Mouse (Mus musculus): ENCODE measurements around the gene Olfr1410. TPM values are rescaled to one million over a fixed set of nuclear protein-coding genes. Genes with fewer than 3 reads are reported as not detected.

Gene Olfr1410
- polyA plus RNA-seq, 1 experiment from 2014 or later: not detected

DNA sequence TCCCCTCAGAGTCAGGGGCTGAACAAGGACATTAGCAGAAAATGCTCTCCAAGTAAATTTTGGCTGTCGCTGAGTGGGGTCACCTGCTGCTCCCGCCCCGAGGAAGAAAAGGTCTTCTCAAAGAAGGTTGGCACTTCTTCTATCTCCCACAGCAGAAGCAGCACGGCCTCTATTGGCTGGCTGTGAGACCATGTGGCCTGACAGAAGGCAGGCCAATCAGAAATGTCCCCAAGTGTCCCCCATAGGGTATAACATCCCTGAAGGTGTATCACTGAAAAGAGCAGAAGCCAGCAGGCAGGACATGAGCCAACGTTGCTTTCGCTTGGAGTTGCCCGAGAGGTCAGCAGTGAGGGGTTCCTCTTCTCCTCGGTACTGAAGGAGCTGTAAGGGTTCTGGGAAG lies 30.4 kb downstream of the Olfr1410 start:
- no peak overlapping the region for H3K4me2 ChIP-seq (ENCODE audit: low read depth, low read length)
- H3K36me3 ChIP-seq (ENCODE audit: control insufficient read depth, insufficient read depth): peaks cover 11% of the 10 kb centered on the region
- no peak overlapping the region for H3K27ac ChIP-seq (ENCODE audit: low read length)
- no peaks in the 10 kb centered on the region for H3K27me3 ChIP-seq (ENCODE audit: control insufficient read depth, insufficient read depth, low read length)
- no peak overlapping the region for H3K9ac ChIP-seq (ENCODE audit: low read length)
- no peak for ATAC-seq (replicated peaks; ENCODE audit: extremely low read depth, insufficient read depth, low FRiP score)
- no peaks in the 10 kb centered on the region for H3K9me3 ChIP-seq (replicated peaks; ENCODE audit: control insufficient read depth, low read length)
- H3K4me3 ChIP-seq (ENCODE audit: low read length): no peak overlapping the region
- H3K4me1 ChIP-seq (ENCODE audit: control insufficient read depth, insufficient read depth, low read length): peaks cover 11% of the 10 kb centered on the region
- WGBS: 85% methylated on average over 8 of the region's 8 CpGs

- no peak for ATAC-seq (replicated peaks; ENCODE audit: extremely low read depth, insufficient read depth, low FRiP score)
- Histone ChIP-seq H3K4me3 (ENCODE audit: low read length) (no peak overlapping the region), H3K27ac (ENCODE audit: low read length) (no peak overlapping the region), H3K4me2 (ENCODE audit: low read depth, low read length) (no peak overlapping the region), H3K36me3 (ENCODE audit: control insufficient read depth, insufficient read depth) (peaks cover 11% of the 10 kb centered on the region), H3K9me3 (replicated peaks; ENCODE audit: control insufficient read depth, low read length) (no peaks in the 10 kb centered on the region), H3K9ac (ENCODE audit: low read length) (no peak overlapping the region), H3K4me1 (ENCODE audit: control insufficient read depth, insufficient read depth, low read length) (peaks cover 13% of the 10 kb centered on the region), H3K27me3 (ENCODE audit: control insufficient read depth, insufficient read depth, low read length) (no peaks in the 10 kb centered on the region)
- WGBS: 94% methylated on average over 11 of the region's 11 CpGs
Measured at GRCm38 (mm10) chr1:92636676-92637075, 31.1 kb downstream of the Olfr1410 start.

GRCm38 (mm10) chr1:92637501-92638172 lies 32.1 kb downstream of the Olfr1410 start:
- H3K4me3 ChIP-seq (ENCODE audit: low read length): no peak overlapping the region
- peaks cover 11% of the 10 kb centered on the region for H3K36me3 ChIP-seq (ENCODE audit: control insufficient read depth, insufficient read depth)
- H3K27ac ChIP-seq (ENCODE audit: low read length): no peak overlapping the region
- H3K9ac ChIP-seq (ENCODE audit: low read length): no peak overlapping the region
- WGBS: 89% methylated on average over 15 of the region's 15 CpGs
- peaks cover 17% of the 10 kb centered on the region for H3K4me1 ChIP-seq (ENCODE audit: control insufficient read depth, insufficient read depth, low read length)
- H3K27me3 ChIP-seq (ENCODE audit: control insufficient read depth, insufficient read depth, low read length): no peaks in the 10 kb centered on the region
- ATAC-seq (replicated peaks; ENCODE audit: extremely low read depth, insufficient read depth, low FRiP score): no peak
- H3K9me3 ChIP-seq (replicated peaks; ENCODE audit: control insufficient read depth, low read length): no peaks in the 10 kb centered on the region
- H3K4me2 ChIP-seq (ENCODE audit: low read depth, low read length): no peak overlapping the region

GRCm38 (mm10) chr1:92638181-92638580 lies 32.6 kb downstream of the Olfr1410 start:
- H3K4me3 ChIP-seq (ENCODE audit: low read length): no peak overlapping the region
- H3K9me3 ChIP-seq (replicated peaks; ENCODE audit: control insufficient read depth, low read length): no peaks in the 10 kb centered on the region
- ATAC-seq (replicated peaks; ENCODE audit: extremely low read depth, insufficient read depth, low FRiP score): no peak
- H3K27ac ChIP-seq (ENCODE audit: low read length): no peak overlapping the region
- no peak overlapping the region for H3K9ac ChIP-seq (ENCODE audit: low read length)
- WGBS: 88% methylated on average over 3 of the region's 3 CpGs
- no peaks in the 10 kb centered on the region for H3K27me3 ChIP-seq (ENCODE audit: control insufficient read depth, insufficient read depth, low read length)
- H3K4me1 ChIP-seq (ENCODE audit: control insufficient read depth, insufficient read depth, low read length): peaks cover 17% of the 10 kb centered on the region
- no peak overlapping the region for H3K4me2 ChIP-seq (ENCODE audit: low read depth, low read length)
- peaks cover 11% of the 10 kb centered on the region for H3K36me3 ChIP-seq (ENCODE audit: control insufficient read depth, insufficient read depth)

GRCm38 (mm10) chr1:92638736-92639135 lies 33.2 kb downstream of the Olfr1410 start:
- Histone ChIP-seq H3K9me3 (replicated peaks; ENCODE audit: control insufficient read depth, low read length) (no peaks in the 10 kb centered on the region), H3K27me3 (ENCODE audit: control insufficient read depth, insufficient read depth, low read length) (no peaks in the 10 kb centered on the region), H3K4me3 (ENCODE audit: low read length) (no peak overlapping the region), H3K36me3 (ENCODE audit: control insufficient read depth, insufficient read depth) (peaks cover 11% of the 10 kb centered on the region), H3K27ac (ENCODE audit: low read length) (no peak overlapping the region), H3K9ac (ENCODE audit: low read length) (no peak overlapping the region), H3K4me1 (ENCODE audit: control insufficient read depth, insufficient read depth, low read length) (peaks cover 17% of the 10 kb centered on the region), H3K4me2 (ENCODE audit: low read depth, low read length) (no peak overlapping the region)
- 97% methylated on average over 4 of the region's 4 CpGs for WGBS
- no peak for ATAC-seq (replicated peaks; ENCODE audit: extremely low read depth, insufficient read depth, low FRiP score)

DNA sequence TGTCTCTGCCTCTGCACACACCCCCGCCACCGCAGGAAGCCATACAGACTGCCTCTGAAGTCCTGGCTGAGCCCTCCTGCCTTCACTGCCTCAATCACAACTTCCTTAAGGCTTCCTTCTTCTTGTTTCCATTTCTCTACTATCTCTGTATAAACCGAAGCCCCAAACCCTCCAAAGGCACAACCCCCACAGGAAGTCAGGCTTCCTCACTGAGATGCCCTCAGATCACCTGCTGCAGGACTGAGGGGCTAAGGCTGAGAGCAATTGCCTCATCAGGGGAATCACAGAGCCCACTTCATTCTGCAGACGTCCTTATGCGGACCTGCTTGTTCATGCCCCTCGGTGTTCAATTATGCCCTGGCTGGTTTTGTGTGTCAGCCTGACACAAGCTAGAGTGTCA lies 34.8 kb downstream of the Olfr1410 start:
- Histone ChIP-seq H3K4me3 (ENCODE audit: low read length) (no peak overlapping the region), H3K4me1 (ENCODE audit: control insufficient read depth, insufficient read depth, low read length) (peaks cover 17% of the 10 kb centered on the region), H3K27me3 (ENCODE audit: control insufficient read depth, insufficient read depth, low read length) (no peaks in the 10 kb centered on the region), H3K9ac (ENCODE audit: low read length) (no peak overlapping the region), H3K9me3 (replicated peaks; ENCODE audit: control insufficient read depth, low read length) (no peaks in the 10 kb centered on the region), H3K4me2 (ENCODE audit: low read depth, low read length) (peak overlapping the region; percentile 96; the same call in 1 of the 2 replicates), H3K36me3 (ENCODE audit: control insufficient read depth, insufficient read depth) (peaks cover 11% of the 10 kb centered on the region), H3K27ac (ENCODE audit: low read length) (no peak overlapping the region)
- 72% methylated on average over 6 of the region's 6 CpGs for WGBS
- ATAC-seq (replicated peaks; ENCODE audit: extremely low read depth, insufficient read depth, low FRiP score): no peak

- WGBS: 3% methylated on average over 50 of the region's 50 CpGs
Measured at GRCm38 (mm10) chr1:92641514-92642272, 36.1 kb downstream of the Olfr1410 start, which contains the start of gene Cops9. Gene Cops9 (minus strand): TSS chr1:92641985.

GRCm38 (mm10) chr1:92643691-92644090 lies 38.1 kb downstream of the Olfr1410 start:
- no peaks in the 10 kb centered on the region for H3K36me3 ChIP-seq (ENCODE audit: control insufficient read depth, insufficient read depth)
- no peaks in the 10 kb centered on the region for H3K9me3 ChIP-seq (replicated peaks; ENCODE audit: control insufficient read depth, low read length)
- no peaks in the 10 kb centered on the region for H3K27me3 ChIP-seq (ENCODE audit: control insufficient read depth, insufficient read depth, low read length)
- no peak overlapping the region for H3K4me3 ChIP-seq (ENCODE audit: low read length)
- H3K4me2 ChIP-seq (ENCODE audit: low read depth, low read length): no peak overlapping the region
- no peak overlapping the region for H3K27ac ChIP-seq (ENCODE audit: low read length)
- no peak overlapping the region for H3K9ac ChIP-seq (ENCODE audit: low read length)
- 64% methylated on average over 4 of the region's 4 CpGs for WGBS
- peaks cover 20% of the 10 kb centered on the region for H3K4me1 ChIP-seq (ENCODE audit: control insufficient read depth, insufficient read depth, low read length)
- no peak for ATAC-seq (replicated peaks; ENCODE audit: extremely low read depth, insufficient read depth, low FRiP score)

More at GRCm38 (mm10) chr1:92641514-92642272, 36.1 kb downstream of the Olfr1410 start, which contains the start of gene Cops9:
- Histone ChIP-seq H3K27me3 (ENCODE audit: control insufficient read depth, insufficient read depth, low read length) (no peaks in the 10 kb centered on the region), H3K4me3 (ENCODE audit: low read length) (peak within 1 kb of the TSS; percentile 80), H3K9ac (ENCODE audit: low read length) (peak within 1 kb of the TSS; percentile 90), H3K4me2 (ENCODE audit: low read depth, low read length) (peak within 1 kb of the TSS; percentile 96), H3K36me3 (ENCODE audit: control insufficient read depth, insufficient read depth) (peaks cover 8% of the 10 kb centered on the region), H3K27ac (ENCODE audit: low read length) (peak within 1 kb of the TSS; percentile 48), H3K9me3 (replicated peaks; ENCODE audit: control insufficient read depth, low read length) (no peaks in the 10 kb centered on the region), H3K4me1 (ENCODE audit: control insufficient read depth, insufficient read depth, low read length) (peaks cover 17% of the 10 kb centered on the region)
- ATAC-seq (replicated peaks; ENCODE audit: extremely low read depth, insufficient read depth, low FRiP score): peak; percentile 94

DNA sequence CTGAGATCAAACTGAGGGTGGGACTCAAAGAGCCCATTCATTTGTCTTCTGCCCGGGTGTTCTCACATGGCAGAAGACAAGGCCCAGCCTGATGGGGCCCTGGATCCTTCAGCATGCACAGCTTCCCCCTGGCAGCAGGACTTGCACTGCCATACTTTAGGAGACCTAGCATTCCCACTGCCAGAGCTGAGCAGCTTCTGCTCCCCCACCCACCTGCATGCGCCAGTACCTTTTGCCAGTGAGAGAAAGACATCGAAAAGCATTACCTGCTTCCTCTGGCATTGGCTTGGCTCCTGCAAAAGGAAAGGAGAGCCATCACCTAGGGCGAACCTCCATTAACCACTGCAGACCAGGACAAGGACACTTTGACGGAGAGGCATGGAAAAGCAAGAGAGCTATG lies 39.3 kb downstream of the Olfr1410 start:
- H3K27me3 ChIP-seq (ENCODE audit: control insufficient read depth, insufficient read depth, low read length): no peaks in the 10 kb centered on the region
- no peak overlapping the region for H3K4me2 ChIP-seq (ENCODE audit: low read depth, low read length)
- no peak overlapping the region for H3K9ac ChIP-seq (ENCODE audit: low read length)
- no peak overlapping the region for H3K27ac ChIP-seq (ENCODE audit: low read length)
- 81% methylated on average over 5 of the region's 5 CpGs for WGBS
- no peak overlapping the region for H3K4me3 ChIP-seq (ENCODE audit: low read length)
- no peaks in the 10 kb centered on the region for H3K36me3 ChIP-seq (ENCODE audit: control insufficient read depth, insufficient read depth)
- H3K9me3 ChIP-seq (replicated peaks; ENCODE audit: control insufficient read depth, low read length): no peaks in the 10 kb centered on the region
- H3K4me1 ChIP-seq (ENCODE audit: control insufficient read depth, insufficient read depth, low read length): peaks cover 20% of the 10 kb centered on the region
- ATAC-seq (replicated peaks; ENCODE audit: extremely low read depth, insufficient read depth, low FRiP score): no peak

Data from heart, embryonic 16.5 days (tissue).